Mouse (Mus musculus): ENCODE results near the gene Gm7579. TPM values are rescaled to one million over a fixed set of nuclear protein-coding genes. Genes with fewer than 3 reads are reported as not detected.
"Not testable (repeated sequence)": the region's sequence is repeated elsewhere in the genome, so short reads cannot be mapped to it uniquely, and the experiment has no call there.

Gm7579 gene
- polyA plus RNA-seq, 1 experiment from 2014 or later, result not detected

- 60% methylated on average over 1 of the region's 1 CpGs for WGBS (ENCODE audit: insufficient replicate concordance)
- H3K27me3 ChIP-seq (ENCODE audit: control insufficient read depth, insufficient read depth, low read depth, low read length), result no peaks in the 10 kb centered on the region
- no peak within 1 kb of the TSS for H3K4me3 ChIP-seq (ENCODE audit: low read depth, low read length)
- H3K9ac ChIP-seq (ENCODE audit: low read depth, low read length), result no peak within 1 kb of the TSS
- no peak within 1 kb of the TSS for H3K27ac ChIP-seq (ENCODE audit: low read length)
- H3K36me3 ChIP-seq (ENCODE audit: control insufficient read depth, insufficient read depth), result no peaks in the 10 kb centered on the region
- H3K9me3 ChIP-seq (replicated peaks; ENCODE audit: control insufficient read depth, low read length), result no peaks in the 10 kb centered on the region
- no peak for ATAC-seq (ENCODE audit: low read depth)
- no peaks in the 10 kb centered on the region for H3K4me1 ChIP-seq (ENCODE audit: control insufficient read depth, low read depth, low read length)
- no peak within 1 kb of the TSS for H3K4me2 ChIP-seq (ENCODE audit: low read depth, low read length)
These were observed 10.6 kb upstream of the Gm7579 start, which contains the start of gene Krtap5-3 for GRCm38 (mm10) chr7:142201064-142201463. Gene Krtap5-3, plus strand, starts transcription at chr7:142201364.

- Histone ChIP-seq H3K4me2 (ENCODE audit: low read depth, low read length) (no peak overlapping the region), H3K27ac (ENCODE audit: low read length) (no peak overlapping the region), H3K4me1 (ENCODE audit: control insufficient read depth, low read depth, low read length) (no peaks in the 10 kb centered on the region), H3K9me3 (replicated peaks; ENCODE audit: control insufficient read depth, low read length) (no peaks in the 10 kb centered on the region), H3K4me3 (ENCODE audit: low read depth, low read length) (no peak overlapping the region), H3K36me3 (ENCODE audit: control insufficient read depth, insufficient read depth) (no peaks in the 10 kb centered on the region), H3K27me3 (ENCODE audit: control insufficient read depth, insufficient read depth, low read depth, low read length) (no peaks in the 10 kb centered on the region), H3K9ac (ENCODE audit: low read depth, low read length) (no peak overlapping the region)
- no peak for ATAC-seq (ENCODE audit: low read depth)
These were observed 6.2 kb upstream of the Gm7579 start for GRCm38 (mm10) chr7:142205488-142205887.

- H3K9me3 ChIP-seq (replicated peaks; ENCODE audit: control insufficient read depth, low read length); H3K27ac ChIP-seq (ENCODE audit: low read length); H3K36me3 ChIP-seq (ENCODE audit: control insufficient read depth, insufficient read depth); H3K27me3 ChIP-seq (ENCODE audit: control insufficient read depth, insufficient read depth, low read depth, low read length); H3K4me2 ChIP-seq (ENCODE audit: low read depth, low read length); H3K4me1 ChIP-seq (ENCODE audit: control insufficient read depth, low read depth, low read length); H3K9ac ChIP-seq (ENCODE audit: low read depth, low read length); H3K4me3 ChIP-seq (ENCODE audit: low read depth, low read length); ATAC-seq (ENCODE audit: low read depth): not testable (repeated sequence)
- 63% methylated on average over 5 of the region's 5 CpGs for WGBS (ENCODE audit: insufficient replicate concordance)
These were observed 4.8 kb upstream of the Gm7579 start for GRCm38 (mm10) chr7:142206891-142207290.

- H3K9me3 ChIP-seq (replicated peaks; ENCODE audit: control insufficient read depth, low read length); ATAC-seq (ENCODE audit: low read depth); H3K27me3 ChIP-seq (ENCODE audit: control insufficient read depth, insufficient read depth, low read depth, low read length); H3K9ac ChIP-seq (ENCODE audit: low read depth, low read length); H3K4me1 ChIP-seq (ENCODE audit: control insufficient read depth, low read depth, low read length); H3K36me3 ChIP-seq (ENCODE audit: control insufficient read depth, insufficient read depth); H3K4me2 ChIP-seq (ENCODE audit: low read depth, low read length); H3K27ac ChIP-seq (ENCODE audit: low read length); H3K4me3 ChIP-seq (ENCODE audit: low read depth, low read length): not testable (repeated sequence)
- WGBS (ENCODE audit: insufficient replicate concordance), result 25% methylated on average over 1 of the region's 1 CpGs
These were observed 477 bp downstream of the Gm7579 start for GRCm38 (mm10) chr7:142212136-142212535.

GRCm38 (mm10) chr7:142224518-142224917, 12.9 kb downstream of the Gm7579 start:
- WGBS (ENCODE audit: insufficient replicate concordance), result 24% methylated on average over 2 of the region's 2 CpGs
- Histone ChIP-seq H3K4me3 (ENCODE audit: low read depth, low read length) (no peak overlapping the region), H3K36me3 (ENCODE audit: control insufficient read depth, insufficient read depth) (no peaks in the 10 kb centered on the region), H3K27me3 (ENCODE audit: control insufficient read depth, insufficient read depth, low read depth, low read length) (no peaks in the 10 kb centered on the region), H3K4me2 (ENCODE audit: low read depth, low read length) (no peak overlapping the region), H3K27ac (ENCODE audit: low read length) (no peak overlapping the region), H3K4me1 (ENCODE audit: control insufficient read depth, low read depth, low read length) (no peaks in the 10 kb centered on the region), H3K9ac (ENCODE audit: low read depth, low read length) (no peak overlapping the region), H3K9me3 (replicated peaks; ENCODE audit: control insufficient read depth, low read length) (no peaks in the 10 kb centered on the region)
- no peak for ATAC-seq (ENCODE audit: low read depth)

GRCm38 (mm10) chr7:142229871-142230270, 18.2 kb downstream of the Gm7579 start, which contains the start of gene Krtap5-5:
Gene Krtap5-5, minus strand, starts transcription at chr7:142229971.
- not testable (repeated sequence) for ATAC-seq (ENCODE audit: low read depth); H3K27me3 ChIP-seq (ENCODE audit: control insufficient read depth, insufficient read depth, low read depth, low read length)

GRCm38 (mm10) chr7:142231540-142231939, 19.9 kb downstream of the Gm7579 start:
- ATAC-seq (ENCODE audit: low read depth), result no peak
- no peak overlapping the region for H3K4me2 ChIP-seq (ENCODE audit: low read depth, low read length)
- H3K4me3 ChIP-seq (ENCODE audit: low read depth, low read length), result no peak overlapping the region
- no peaks in the 10 kb centered on the region for H3K4me1 ChIP-seq (ENCODE audit: control insufficient read depth, low read depth, low read length)
- H3K27ac ChIP-seq (ENCODE audit: low read length), result no peak overlapping the region
- 20% methylated on average over 1 of the region's 1 CpGs for WGBS (ENCODE audit: insufficient replicate concordance)
- H3K9me3 ChIP-seq (replicated peaks; ENCODE audit: control insufficient read depth, low read length), result no peaks in the 10 kb centered on the region
- H3K27me3 ChIP-seq (ENCODE audit: control insufficient read depth, insufficient read depth, low read depth, low read length), result no peaks in the 10 kb centered on the region
- no peaks in the 10 kb centered on the region for H3K36me3 ChIP-seq (ENCODE audit: control insufficient read depth, insufficient read depth)
- no peak overlapping the region for H3K9ac ChIP-seq (ENCODE audit: low read depth, low read length)

More at GRCm38 (mm10) chr7:142229871-142230270, 18.2 kb downstream of the Gm7579 start, which contains the start of gene Krtap5-5:
- not testable (repeated sequence) for H3K4me3 ChIP-seq (ENCODE audit: low read depth, low read length); H3K4me1 ChIP-seq (ENCODE audit: control insufficient read depth, low read depth, low read length); H3K9me3 ChIP-seq (replicated peaks; ENCODE audit: control insufficient read depth, low read length); H3K27ac ChIP-seq (ENCODE audit: low read length); H3K36me3 ChIP-seq (ENCODE audit: control insufficient read depth, insufficient read depth); H3K9ac ChIP-seq (ENCODE audit: low read depth, low read length); H3K4me2 ChIP-seq (ENCODE audit: low read depth, low read length)
- WGBS (ENCODE audit: insufficient replicate concordance), result 26% methylated on average over 3 of the region's 3 CpGs

GRCm38 (mm10) chr7:142240978-142241377, 29.3 kb downstream of the Gm7579 start, which contains the start of gene Gm40460:
Gene Gm40460, minus strand, starts transcription at chr7:142241078.
- no peaks in the 10 kb centered on the region for H3K9me3 ChIP-seq (replicated peaks; ENCODE audit: control insufficient read depth, low read length)
- H3K27me3 ChIP-seq (ENCODE audit: control insufficient read depth, insufficient read depth, low read depth, low read length), result no peaks in the 10 kb centered on the region
- H3K4me1 ChIP-seq (ENCODE audit: control insufficient read depth, low read depth, low read length), result no peaks in the 10 kb centered on the region
- no peak for ATAC-seq (ENCODE audit: low read depth)
- no peak within 1 kb of the TSS for H3K9ac ChIP-seq (ENCODE audit: low read depth, low read length)
- WGBS (ENCODE audit: insufficient replicate concordance), result 30% methylated on average over 2 of the region's 2 CpGs
- no peak within 1 kb of the TSS for H3K4me3 ChIP-seq (ENCODE audit: low read depth, low read length)
- no peaks in the 10 kb centered on the region for H3K36me3 ChIP-seq (ENCODE audit: control insufficient read depth, insufficient read depth)
- H3K27ac ChIP-seq (ENCODE audit: low read length), result no peak within 1 kb of the TSS
- no peak within 1 kb of the TSS for H3K4me2 ChIP-seq (ENCODE audit: low read depth, low read length)

- WGBS (ENCODE audit: insufficient replicate concordance), result 0% methylated on average over 1 of the region's 1 CpGs
- ATAC-seq (ENCODE audit: low read depth), result no peak
These were observed 38.2 kb downstream of the Gm7579 start for GRCm38 (mm10) chr7:142249824-142250223.

More at GRCm38 (mm10) chr7:142249824-142250223, 38.2 kb downstream of the Gm7579 start:
- H3K9ac ChIP-seq (ENCODE audit: low read depth, low read length), result no peak overlapping the region
- H3K4me1 ChIP-seq (ENCODE audit: control insufficient read depth, low read depth, low read length), result no peaks in the 10 kb centered on the region
- no peak overlapping the region for H3K4me2 ChIP-seq (ENCODE audit: low read depth, low read length)
- H3K9me3 ChIP-seq (replicated peaks; ENCODE audit: control insufficient read depth, low read length), result no peaks in the 10 kb centered on the region
- H3K36me3 ChIP-seq (ENCODE audit: control insufficient read depth, insufficient read depth), result no peaks in the 10 kb centered on the region
- H3K27ac ChIP-seq (ENCODE audit: low read length), result no peak overlapping the region
- no peak overlapping the region for H3K4me3 ChIP-seq (ENCODE audit: low read depth, low read length)
- H3K27me3 ChIP-seq (ENCODE audit: control insufficient read depth, insufficient read depth, low read depth, low read length), result no peaks in the 10 kb centered on the region

Data from liver, embryonic 16.5 days (tissue).